Mouse (Mus musculus) embryo, embryonic 9.5 days (tissue): ENCODE data around the gene Olfr810.

Experiments used
- DNase-seq: peaks from one replicate; pipeline ENCODE4 v3.0.0-alpha.2; 2017; ENCODE audit errors: extremely low spot score

The Olfr810 gene

GRCm38 (mm10) chr10:129794817-129795216 is at the start of gene Olfr810:
Olfr810 (minus strand) TSS chr10:129794917.
- DNase-seq = no peak

- no peak for DNase-seq
Observed at GRCm38 (mm10) chr10:129804296-129804695, 9.6 kb upstream of the Olfr810 start, which contains the start of gene Olfr811. Olfr811 (minus strand) TSS chr10:129804396.

- no peak for DNase-seq
Observed at GRCm38 (mm10) chr10:129778123-129778522, 16.6 kb downstream of the Olfr810 start.

- no peak for DNase-seq
Observed at GRCm38 (mm10) chr10:129774338-129774737, 20.4 kb downstream of the Olfr810 start, which contains the start of gene Olfr809. Olfr809 (plus strand) TSS chr10:129774638.

- no peak for DNase-seq
Observed at GRCm38 (mm10) chr10:129765182-129765581, 29.5 kb downstream of the Olfr810 start, which contains the start of gene Olfr808. Olfr808 (plus strand) TSS chr10:129765482.

GRCm38 (mm10) chr10:129757693-129758092 is 37.0 kb downstream of the Olfr810 start, which contains the start of gene Olfr807:
Olfr807 (minus strand) TSS chr10:129757793.
- DNase-seq = no peak

GRCm38 (mm10) chr10:129741821-129742220 is 52.9 kb downstream of the Olfr810 start, which contains the start of gene Olfr806:
Olfr806 (minus strand) TSS chr10:129741921.
- DNase-seq = no peak
